Mouse (Mus musculus) erythroblast, embryonic 14.5 days (primary cell): ENCODE results near the gene S100a10. TPM values are rescaled to one million over a fixed set of nuclear protein-coding genes. Genes with fewer than 3 reads are reported as not detected.

Experiments
- H3K27me3 ChIP-seq: 2 replicates; pipeline ENCODE4 v1.6.1; 2012; ENCODE audit warnings: inconsistent platforms; ENCODE audit not compliant: control insufficient read depth
- H3K36me3 ChIP-seq: 2 replicates; pipeline ENCODE4 v1.6.1; 2012; ENCODE audit warnings: mild to moderate bottlenecking, inconsistent platforms; ENCODE audit not compliant: control insufficient read depth
- H3K4me1 ChIP-seq: 2 replicates; pipeline ENCODE4 v1.6.1; 2012; ENCODE audit warnings: inconsistent platforms; ENCODE audit not compliant: control insufficient read depth
- H3K4me3 ChIP-seq: replicated peaks from 2 replicates; pipeline ENCODE3; 2012; ENCODE audit warnings: moderate library complexity, mild to moderate bottlenecking, inconsistent platforms
- H3K9me3 ChIP-seq: 2 replicates; pipeline ENCODE4 v1.6.1; 2012; ENCODE audit warnings: low read length, inconsistent platforms, mixed read lengths; ENCODE audit not compliant: control insufficient read depth
- GATA1 ChIP-seq: IDR thresholded peaks from 2 replicates; pipeline ENCODE4 v1.6.1; 2012; ENCODE audit warnings: low read length, inconsistent platforms, mixed read lengths
- TAL1 ChIP-seq: IDR thresholded peaks from 3 replicates; pipeline ENCODE4 v1.6.1; 2012; ENCODE audit warnings: low read length, inconsistent platforms, mixed read lengths
- polyA plus RNA-seq: library from polyadenylated mRNA; stranded (reverse); fragments of >175 nt; gene quantifications from 2 replicates; pipeline ENCODE4 v1.2.3, GENCODE M21; 2012

Gene S100a10
- polyA plus RNA-seq, 1 experiment = 0.07 TPM

GRCm38 (mm10) chr3:93555878-93556254 lies 986 bp downstream of the S100a10 start:
- peaks cover 17% of the 10 kb centered on the region for H3K4me1 ChIP-seq
- peak overlapping the region; percentile 59 for H3K4me3 ChIP-seq
- H3K36me3 ChIP-seq = no peaks in the 10 kb centered on the region
- TF ChIP-seq TAL1 = no peak
- no peak for TF ChIP-seq GATA1
- H3K9me3 ChIP-seq = no peaks in the 10 kb centered on the region
- peaks cover 7% of the 10 kb centered on the region for H3K27me3 ChIP-seq

- H3K27me3 ChIP-seq = peaks cover 7% of the 10 kb centered on the region
- no peak for TF ChIP-seq TAL1
- no peak for TF ChIP-seq GATA1
- H3K4me3 ChIP-seq = no peak overlapping the region
- H3K9me3 ChIP-seq = no peaks in the 10 kb centered on the region
- no peaks in the 10 kb centered on the region for H3K36me3 ChIP-seq
- peaks cover 17% of the 10 kb centered on the region for H3K4me1 ChIP-seq
These were observed 1.7 kb downstream of the S100a10 start for GRCm38 (mm10) chr3:93556599-93556998.

- no peak for TF ChIP-seq GATA1
- TF ChIP-seq TAL1 = no peak
- no peaks in the 10 kb centered on the region for H3K9me3 ChIP-seq
- H3K36me3 ChIP-seq = no peaks in the 10 kb centered on the region
- peaks cover 7% of the 10 kb centered on the region for H3K27me3 ChIP-seq
- H3K4me1 ChIP-seq = peaks cover 17% of the 10 kb centered on the region
- no peak overlapping the region for H3K4me3 ChIP-seq
These were observed 2.6 kb downstream of the S100a10 start for GRCm38 (mm10) chr3:93557471-93557870.

GRCm38 (mm10) chr3:93559961-93560360 lies 5.1 kb downstream of the S100a10 start:
- H3K4me1 ChIP-seq = peaks cover 12% of the 10 kb centered on the region
- H3K36me3 ChIP-seq = no peaks in the 10 kb centered on the region
- H3K4me3 ChIP-seq = no peak overlapping the region
- no peaks in the 10 kb centered on the region for H3K9me3 ChIP-seq
- H3K27me3 ChIP-seq = peaks cover 7% of the 10 kb centered on the region
- TF ChIP-seq TAL1 = no peak
- TF ChIP-seq GATA1 = no peak

- no peaks in the 10 kb centered on the region for H3K27me3 ChIP-seq
- H3K4me1 ChIP-seq = no peaks in the 10 kb centered on the region
- H3K36me3 ChIP-seq = no peaks in the 10 kb centered on the region
- no peak for TF ChIP-seq GATA1
- TF ChIP-seq TAL1 = no peak
- H3K4me3 ChIP-seq = no peak overlapping the region
- H3K9me3 ChIP-seq = no peaks in the 10 kb centered on the region
These were observed 7.5 kb downstream of the S100a10 start for GRCm38 (mm10) chr3:93562372-93562771.

GRCm38 (mm10) chr3:93563216-93563615 lies 8.3 kb downstream of the S100a10 start:
- TF ChIP-seq TAL1 (no peak), GATA1 (no peak)

GRCm38 (mm10) chr3:93566892-93567291 lies 12.0 kb downstream of the S100a10 start:
- Histone ChIP-seq H3K4me1 (no peaks in the 10 kb centered on the region), H3K9me3 (no peaks in the 10 kb centered on the region), H3K36me3 (no peaks in the 10 kb centered on the region), H3K4me3 (no peak overlapping the region), H3K27me3 (no peaks in the 10 kb centered on the region)
- TF ChIP-seq TAL1 (no peak), GATA1 (no peak)

More at GRCm38 (mm10) chr3:93563216-93563615, 8.3 kb downstream of the S100a10 start:
- Histone ChIP-seq H3K4me1 (no peaks in the 10 kb centered on the region), H3K9me3 (no peaks in the 10 kb centered on the region), H3K36me3 (no peaks in the 10 kb centered on the region), H3K4me3 (no peak overlapping the region), H3K27me3 (no peaks in the 10 kb centered on the region)

- no peak for TF ChIP-seq GATA1
- no peak for TF ChIP-seq TAL1
These were observed 12.8 kb downstream of the S100a10 start for GRCm38 (mm10) chr3:93567721-93568120.

GRCm38 (mm10) chr3:93568428-93569040 lies 13.7 kb downstream of the S100a10 start:
- TF ChIP-seq TAL1 (no peak), GATA1 (no peak)
- no peaks in the 10 kb centered on the region for H3K9me3 ChIP-seq
- H3K4me3 ChIP-seq = no peak overlapping the region
- no peaks in the 10 kb centered on the region for H3K27me3 ChIP-seq
- no peaks in the 10 kb centered on the region for H3K36me3 ChIP-seq
- H3K4me1 ChIP-seq = no peaks in the 10 kb centered on the region

More at GRCm38 (mm10) chr3:93567721-93568120, 12.8 kb downstream of the S100a10 start:
- Histone ChIP-seq H3K36me3 (no peaks in the 10 kb centered on the region), H3K27me3 (no peaks in the 10 kb centered on the region), H3K4me1 (no peaks in the 10 kb centered on the region), H3K4me3 (no peak overlapping the region), H3K9me3 (no peaks in the 10 kb centered on the region)

- H3K4me3 ChIP-seq = no peak overlapping the region
- H3K9me3 ChIP-seq = no peaks in the 10 kb centered on the region
- H3K36me3 ChIP-seq = no peaks in the 10 kb centered on the region
- TF ChIP-seq TAL1 (no peak), GATA1 (no peak)
- H3K27me3 ChIP-seq = no peaks in the 10 kb centered on the region
- H3K4me1 ChIP-seq = peaks cover 1% of the 10 kb centered on the region; the same call in 1 of the 2 replicates
These were observed 14.2 kb downstream of the S100a10 start for GRCm38 (mm10) chr3:93569046-93569445.
